Mouse (Mus musculus): ENCODE measurements at regions not wholly inside any gene's neighbourhood (a gene's known extent, or its start where the extent isn't known, plus 50 kb on each side); places are given as distances from the start of the nearest gene placed in this dataset.

DNA sequence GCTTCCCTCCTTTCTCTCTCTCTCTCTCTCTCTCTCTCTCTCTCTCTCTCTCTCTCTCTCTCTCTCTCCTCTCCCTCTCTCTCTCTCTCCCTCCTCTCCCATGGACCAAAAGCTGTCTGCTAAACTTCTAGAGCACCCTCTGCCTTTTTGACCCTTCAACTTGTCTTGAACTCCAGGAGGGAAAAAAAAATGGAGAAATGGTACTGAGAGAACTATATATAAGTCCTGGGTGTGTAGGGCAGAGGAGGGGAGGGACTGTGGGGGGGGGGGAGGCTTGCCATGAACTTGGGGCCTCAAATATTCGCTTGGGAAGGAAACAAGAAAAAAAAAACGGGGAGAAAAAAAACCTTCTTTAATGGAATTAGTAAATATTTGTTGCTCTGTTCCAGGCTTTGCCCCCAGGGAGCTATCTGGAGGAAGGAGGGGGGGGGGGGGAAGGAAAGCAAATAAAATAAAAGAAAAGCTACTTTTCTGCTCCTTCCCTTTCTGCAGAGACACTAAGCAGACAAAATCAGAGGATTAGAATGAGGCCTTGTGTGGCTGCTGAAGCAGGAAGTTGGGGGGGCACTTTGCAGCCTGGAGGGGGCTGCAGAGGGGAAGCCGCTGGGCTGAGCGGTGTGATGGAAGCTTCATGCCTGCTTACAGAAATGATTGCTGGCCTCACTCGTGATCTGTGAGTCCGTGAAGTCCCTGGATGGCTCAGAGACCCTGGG lies 270.1 kb upstream of the Tbx3 start:
- DNase-seq (ENCODE audit: low spot score): peak; percentile 60

DNA sequence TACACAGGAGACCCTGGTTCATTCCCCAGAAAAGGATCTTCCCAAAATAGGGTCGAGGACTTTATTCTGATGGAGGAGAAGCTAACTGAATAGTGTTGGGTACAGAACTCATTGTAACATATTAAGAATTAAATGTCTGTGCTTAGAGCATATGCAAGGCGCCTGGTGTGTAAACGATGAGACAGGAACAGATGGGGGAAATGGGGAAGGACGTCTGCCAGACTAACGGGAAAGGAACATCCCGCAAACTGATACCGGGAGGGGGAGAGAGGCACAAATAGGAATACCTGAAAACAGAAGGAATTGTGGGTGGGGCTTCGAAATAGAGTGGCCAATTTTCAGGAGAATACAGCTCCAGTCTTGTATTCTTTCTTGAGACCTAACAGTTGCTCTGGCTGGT lies 268.6 kb upstream of the Tbx3 start:
- DNase-seq (ENCODE audit: low spot score): no peak

DNA sequence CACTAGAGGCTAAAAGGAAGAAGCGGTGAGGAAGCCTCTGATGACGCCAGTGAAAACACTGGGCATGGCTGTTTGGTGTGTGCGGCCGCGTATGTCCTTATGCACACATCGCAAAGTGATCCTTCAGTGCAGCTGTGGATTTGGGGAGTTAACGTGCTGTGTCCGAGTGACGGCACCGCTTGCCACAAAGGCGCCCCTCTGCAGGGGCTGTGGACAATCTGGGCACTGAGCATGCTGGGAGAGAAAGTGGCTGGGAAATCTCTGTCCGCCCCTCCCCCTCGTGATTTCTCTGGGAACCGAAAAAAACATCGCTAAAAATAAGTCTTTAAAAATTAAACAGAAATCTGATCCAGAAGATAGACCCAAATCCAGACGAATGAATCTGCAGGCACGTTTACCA lies 267.8 kb upstream of the Tbx3 start:
- DNase-seq (ENCODE audit: low spot score): no peak

- DNase-seq (ENCODE audit: low spot score): no peak
These were observed 259.5 kb upstream of the Tbx3 start for GRCm38 (mm10) chr5:119410966-119411365.

DNA sequence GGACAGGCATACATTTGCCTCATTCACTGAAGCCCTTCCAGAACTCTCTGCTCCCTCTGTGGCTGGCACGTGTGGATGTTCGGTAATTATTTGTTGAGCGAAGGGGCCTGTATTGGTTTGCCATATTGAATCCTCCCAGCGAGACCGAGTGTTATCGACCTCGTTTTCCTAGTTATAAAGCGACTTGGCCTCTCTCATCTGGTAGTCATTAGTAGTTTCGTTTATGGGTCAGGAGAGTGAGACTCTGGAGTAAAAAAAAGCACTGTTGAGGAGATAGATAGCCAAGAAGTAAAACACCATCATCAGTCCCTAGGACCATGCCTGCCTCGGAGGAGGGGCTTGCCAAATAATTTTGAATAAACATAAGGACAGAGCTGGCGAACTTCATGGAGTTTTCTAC lies 254.6 kb upstream of the Tbx3 start:
- peak; percentile 28 for DNase-seq (ENCODE audit: low spot score)

DNA sequence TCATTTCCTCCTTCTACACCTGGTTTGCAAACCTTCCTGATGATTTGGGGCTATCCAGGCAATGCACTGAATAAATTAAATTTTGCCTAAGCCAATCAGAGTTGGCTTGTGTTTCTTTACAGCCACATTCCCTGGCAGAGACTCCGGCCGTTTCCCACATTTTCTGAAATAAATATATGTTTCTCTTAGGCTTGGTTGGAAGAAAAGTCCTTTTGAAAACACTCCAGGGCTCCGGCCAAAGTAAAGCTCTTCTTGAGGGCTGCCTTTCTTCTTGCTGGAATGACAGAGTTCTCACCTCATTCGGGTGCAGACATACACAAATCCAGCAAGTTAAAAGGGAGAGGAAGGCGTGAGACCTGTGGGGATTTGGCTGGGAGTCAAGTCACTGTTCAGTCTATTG lies 252.0 kb upstream of the Tbx3 start:
- no peak for DNase-seq (ENCODE audit: low spot score)

GRCm38 (mm10) chr5:119427511-119428019 lies 242.9 kb upstream of the Tbx3 start:
- DNase-seq (ENCODE audit: low spot score): no peak

- no peak for DNase-seq (ENCODE audit: low spot score)
These were observed 239.2 kb upstream of the Tbx3 start for GRCm38 (mm10) chr5:119431271-119431756.

GRCm38 (mm10) chr5:119434572-119434971 lies 235.9 kb upstream of the Tbx3 start:
- DNase-seq (ENCODE audit: low spot score): no peak

DNA sequence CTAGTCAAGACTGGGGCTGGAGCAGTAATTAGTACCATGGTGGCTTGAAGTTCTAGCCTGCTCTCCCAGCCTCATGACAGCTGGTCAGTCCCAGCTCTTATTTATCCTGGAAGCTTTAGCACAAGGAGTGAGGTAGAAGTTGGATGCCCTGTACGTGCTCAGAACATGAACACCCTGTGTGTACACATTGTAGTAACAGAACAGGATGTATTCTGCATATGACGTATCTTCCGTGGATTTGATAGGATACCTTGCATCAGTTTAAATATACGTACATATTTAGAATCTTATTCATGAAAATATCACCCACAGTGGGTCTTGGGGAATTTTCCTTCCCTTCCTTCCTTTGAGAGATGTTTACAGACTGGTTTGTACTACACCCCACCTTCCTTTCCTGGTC lies 222.0 kb upstream of the Tbx3 start:
- DNase-seq (ENCODE audit: low spot score): no peak

DNA sequence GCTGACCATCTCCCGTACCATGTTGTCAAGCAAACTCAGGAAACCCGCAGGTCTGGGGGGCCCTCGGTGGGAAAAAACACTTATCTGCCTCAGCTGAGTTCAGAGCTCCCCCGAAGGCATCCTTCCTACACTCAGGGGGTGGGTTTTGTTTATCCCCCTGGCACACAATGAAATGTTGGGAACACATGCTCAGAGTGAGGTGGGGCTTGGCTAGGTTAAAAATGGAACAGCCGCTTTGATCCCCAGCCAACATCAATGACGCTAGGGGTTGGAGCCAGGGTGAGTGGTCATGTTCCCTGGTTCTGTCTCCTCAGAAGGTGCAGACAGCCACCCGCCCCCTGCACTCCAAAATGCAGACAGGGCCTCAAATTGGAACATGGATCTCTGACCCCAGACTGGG lies 221.3 kb upstream of the Tbx3 start:
- DNase-seq (ENCODE audit: low spot score): no peak

DNA sequence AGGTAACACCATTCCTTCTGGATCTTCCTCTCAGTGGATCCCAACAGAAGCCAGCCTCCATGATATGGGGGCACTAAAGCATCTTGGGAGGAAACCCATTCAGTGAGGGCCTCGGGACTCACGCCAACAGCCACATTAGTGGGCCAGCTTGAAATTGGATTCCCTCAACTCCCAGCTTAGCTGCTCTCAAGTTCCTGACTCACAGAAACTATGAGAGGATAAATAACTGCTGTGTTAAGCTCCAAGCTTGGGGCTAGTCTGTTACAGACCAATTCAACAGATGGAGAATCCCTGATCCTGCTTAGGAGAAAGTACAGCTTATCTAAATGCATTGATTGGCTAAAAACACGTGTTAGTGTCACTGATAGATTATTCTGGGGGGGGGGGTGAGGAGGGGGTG lies 210.7 kb upstream of the Tbx3 start:
- DNase-seq (ENCODE audit: low spot score): no peak

DNA sequence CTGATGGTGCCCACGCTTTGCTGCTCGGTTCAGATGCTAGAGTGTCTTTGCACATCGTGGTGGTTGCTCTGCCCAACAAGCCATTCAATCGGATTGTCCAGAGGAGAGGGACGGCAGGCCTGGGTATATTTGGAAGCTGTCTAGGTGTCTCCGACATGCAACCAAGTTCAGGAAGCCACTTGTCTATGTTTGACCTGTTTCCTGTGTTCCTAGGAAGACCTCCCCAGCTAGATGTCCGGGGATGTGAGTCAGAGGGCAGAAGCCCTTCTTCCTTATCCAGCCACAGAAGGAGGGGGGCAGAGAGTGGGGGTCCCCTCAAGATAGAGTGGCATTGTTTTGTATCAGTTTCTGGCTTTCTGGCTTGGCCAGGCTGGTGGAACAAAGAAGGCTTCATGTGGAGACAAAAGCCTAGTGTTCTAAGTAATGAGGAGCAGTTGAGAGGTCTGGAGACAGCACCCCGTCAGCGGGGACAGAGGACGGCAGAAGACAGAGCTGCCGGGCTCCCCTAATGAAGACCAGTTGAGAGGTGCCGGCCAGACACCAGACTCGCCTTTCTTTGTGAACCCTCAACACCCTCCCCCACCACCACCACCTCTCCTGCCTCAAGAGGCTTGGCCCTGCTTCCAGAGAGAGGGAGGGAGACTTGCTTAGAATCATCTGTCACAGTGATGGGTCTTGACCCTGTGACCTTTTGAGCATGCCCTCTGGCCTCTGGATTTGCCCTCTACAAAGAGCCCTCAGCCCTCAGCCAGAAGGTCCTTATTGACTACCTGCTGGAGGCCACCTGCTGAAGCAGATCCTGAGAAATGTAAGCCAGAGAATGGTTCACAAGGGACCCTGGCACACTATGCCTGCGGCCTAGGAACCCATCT lies 207.6 kb upstream of the Tbx3 start:
- peak; percentile 74 for DNase-seq (ENCODE audit: low spot score)

GRCm38 (mm10) chr5:119464553-119464952 lies 205.9 kb upstream of the Tbx3 start:
- no peak for DNase-seq (ENCODE audit: low spot score)

DNA sequence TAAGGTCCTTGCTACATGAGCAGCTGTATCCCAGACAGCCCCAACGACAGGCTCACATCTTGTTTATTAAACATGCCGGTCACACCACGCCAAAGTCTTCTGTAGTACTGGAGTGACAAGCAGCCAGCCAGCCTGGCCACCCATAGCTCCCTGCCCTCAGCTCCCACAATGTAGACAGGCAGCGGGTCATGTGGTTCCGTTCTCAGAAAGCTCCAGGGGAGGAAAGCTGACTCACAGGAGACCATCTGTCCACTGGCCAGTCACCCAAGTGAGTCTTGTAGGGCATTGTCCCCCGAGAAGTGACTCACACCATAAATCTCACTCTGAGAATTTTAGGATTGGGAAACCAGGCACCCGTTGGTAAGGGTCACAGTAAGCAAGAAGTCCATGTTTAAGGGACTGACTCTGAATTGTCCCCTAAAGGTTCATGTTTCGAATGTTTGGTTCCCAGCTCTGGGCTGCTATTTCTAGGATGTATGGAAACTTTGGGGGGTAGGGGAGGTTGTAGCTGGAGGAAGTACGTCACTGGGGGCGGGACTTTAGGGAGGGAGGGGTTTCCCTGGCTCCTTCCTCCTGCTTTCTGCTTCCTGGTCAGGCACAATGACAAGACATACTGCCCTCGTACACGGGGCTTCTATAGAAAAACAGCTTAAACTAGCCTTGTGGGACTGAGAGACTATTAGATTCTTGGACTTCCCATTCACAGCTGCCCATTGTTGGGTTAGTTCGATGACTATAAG lies 203.0 kb upstream of the Tbx3 start:
- no peak for DNase-seq (ENCODE audit: low spot score)

GRCm38 (mm10) chr5:119477926-119478325 lies 192.5 kb upstream of the Tbx3 start:
- DNase-seq (ENCODE audit: low spot score): no peak

- no peak for DNase-seq (ENCODE audit: low spot score)
These were observed 192.1 kb upstream of the Tbx3 start for GRCm38 (mm10) chr5:119478331-119478730.

DNA sequence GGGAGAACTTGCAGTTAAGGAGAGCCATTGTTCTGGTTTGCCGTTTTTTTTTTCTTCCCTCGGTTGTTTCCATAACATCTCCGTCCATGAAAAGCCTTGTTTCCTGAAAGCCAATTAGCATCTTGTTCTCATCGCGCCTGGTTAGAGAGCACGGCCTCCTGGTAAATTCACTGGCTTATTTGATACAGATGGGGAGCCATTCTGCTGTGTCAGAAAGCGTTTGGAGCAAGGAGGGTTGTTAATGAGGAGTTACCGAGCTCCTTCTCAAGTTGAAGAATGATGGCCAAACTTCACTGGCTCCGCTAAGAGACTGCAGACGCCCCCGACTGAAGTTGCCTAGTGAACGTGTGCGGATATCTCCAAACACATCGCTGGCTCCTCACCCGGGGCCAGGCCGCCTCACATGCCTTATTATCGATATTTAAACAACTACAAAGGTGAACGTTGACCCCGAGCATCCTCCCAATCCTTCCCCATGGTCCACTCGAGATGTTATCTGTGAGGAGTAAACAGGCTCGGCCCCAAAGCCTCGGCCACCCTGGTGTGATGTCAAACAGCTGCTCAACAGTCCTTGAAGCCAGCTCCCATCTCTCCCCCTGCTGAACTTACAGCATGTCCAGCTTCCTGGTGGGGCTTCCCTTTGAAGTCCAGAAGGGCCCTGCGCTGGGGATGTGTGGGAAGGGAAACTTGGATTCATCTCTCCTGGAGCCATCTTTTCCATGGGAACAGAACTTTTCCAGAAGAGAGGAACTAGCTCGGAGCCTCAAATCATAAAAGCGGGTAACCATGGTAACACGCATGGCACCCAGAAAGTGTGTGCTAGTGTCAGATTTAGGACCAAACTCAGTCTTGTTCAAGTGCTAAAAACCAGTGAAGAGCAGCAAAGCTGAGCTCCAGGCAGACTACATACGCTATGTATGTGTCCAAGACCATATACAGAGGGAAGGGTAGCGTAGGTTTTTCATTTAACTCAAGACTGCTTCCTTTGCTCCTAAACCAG lies 190.0 kb upstream of the Tbx3 start:
- DNase-seq (ENCODE audit: low spot score): peak; percentile 64

- no peak for DNase-seq (ENCODE audit: low spot score)
These were observed 186.8 kb upstream of the Tbx3 start for GRCm38 (mm10) chr5:119483706-119484105.

DNA sequence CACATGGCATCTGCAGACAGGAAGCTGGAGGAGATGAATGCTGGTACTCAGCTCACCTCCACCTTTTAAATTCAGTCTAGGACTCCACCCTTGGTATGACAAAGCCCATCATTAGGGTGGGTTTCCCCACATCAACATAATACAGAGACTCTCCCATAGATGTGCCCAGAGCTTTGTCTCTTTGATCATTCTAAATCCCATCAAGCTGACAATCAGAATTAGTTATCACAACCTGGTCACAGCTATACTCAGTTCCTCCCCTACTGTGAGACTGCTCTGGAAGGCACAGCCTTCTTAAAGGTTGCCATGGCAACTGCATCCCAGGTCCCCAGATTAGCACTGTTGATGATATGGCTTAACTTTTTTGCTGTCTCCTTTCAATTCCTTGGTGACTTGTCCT lies 184.3 kb upstream of the Tbx3 start:
- no peak for DNase-seq (ENCODE audit: low spot score)

DNA sequence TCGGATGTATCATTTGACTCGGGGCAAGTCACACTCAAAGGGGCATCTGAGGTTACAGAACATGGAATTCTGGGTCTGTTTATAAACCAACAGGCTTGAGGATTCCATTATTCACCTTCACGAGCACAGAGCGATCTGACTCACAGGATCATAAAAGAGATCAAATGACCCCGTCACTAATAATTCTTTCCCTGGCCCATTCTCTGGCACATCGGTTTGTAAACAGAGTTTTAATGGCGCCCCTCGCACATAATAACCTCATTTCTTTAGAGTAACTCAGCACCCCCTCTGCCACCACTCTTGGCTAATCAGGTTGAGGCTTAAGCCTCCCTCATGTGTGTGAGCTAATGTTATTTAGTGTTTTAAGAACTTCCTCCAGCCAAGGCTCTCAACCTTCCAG lies 183.3 kb upstream of the Tbx3 start:
- no peak for DNase-seq (ENCODE audit: low spot score)

Measured in embryo, embryonic 10 days (tissue).